Mouse (Mus musculus): ENCODE measurements around the gene Pkp4. TPM values are rescaled to one million over a fixed set of nuclear protein-coding genes. Genes with fewer than 3 reads are reported as not detected.
A peak's percentile ranks its signal among the peaks of the same experiment; 100 is the strongest.

Pkp4 gene
- polyA plus RNA-seq (2015; fragmentation: Nextera tagmentation; extraction: Ambion mirVana) = 32.4 and 37.6 TPM in 2 replicates

GRCm38 (mm10) chr2:59160605-59160963 lies at the start of gene Pkp4, which contains the start of gene Ccdc148:
Gene Pkp4 (plus strand): TSS chr2:59160850.
Gene Ccdc148 (minus strand): TSS chr2:59160683.
- no peaks in the 10 kb centered on the region for H3K36me3 ChIP-seq
- H3K4me3 ChIP-seq = peak within 1 kb of the TSS; percentile 96
- no peaks in the 10 kb centered on the region for H3K27me3 ChIP-seq (replicated peaks)
- peak; percentile 84; the same call in 1 of the 2 replicates for ATAC-seq (ENCODE audit: extremely low read depth, insufficient number of reproducible peaks, low FRiP score, low TSS enrichment)
- peaks cover 30% of the 10 kb centered on the region for H3K4me1 ChIP-seq
- H3K4me2 ChIP-seq = peak within 1 kb of the TSS; percentile 81
- under 1% methylated on average over 37 of the region's 37 CpGs for WGBS
- peak within 1 kb of the TSS; percentile 97 for H3K9ac ChIP-seq
- no peaks in the 10 kb centered on the region for H3K9me3 ChIP-seq
- H3K27ac ChIP-seq (replicated peaks) = peak within 1 kb of the TSS; percentile 97

GRCm38 (mm10) chr2:59129023-59129422 lies 31.6 kb upstream of the Pkp4 start:
- Histone ChIP-seq H3K9ac (no peak overlapping the region), H3K9me3 (no peaks in the 10 kb centered on the region), H3K4me1 (no peaks in the 10 kb centered on the region), H3K4me3 (no peak overlapping the region), H3K4me2 (no peak overlapping the region), H3K27me3 (replicated peaks) (no peaks in the 10 kb centered on the region), H3K27ac (replicated peaks) (no peak overlapping the region), H3K36me3 (no peaks in the 10 kb centered on the region)
- ATAC-seq (ENCODE audit: extremely low read depth, insufficient number of reproducible peaks, low FRiP score, low TSS enrichment) = no peak
- WGBS = 68% methylated on average over 7 of the region's 7 CpGs

GRCm38 (mm10) chr2:59129821-59130220 lies 30.8 kb upstream of the Pkp4 start:
- Histone ChIP-seq H3K4me1 (no peaks in the 10 kb centered on the region), H3K4me3 (no peak overlapping the region), H3K9ac (no peak overlapping the region), H3K27me3 (replicated peaks) (no peaks in the 10 kb centered on the region), H3K27ac (replicated peaks) (no peak overlapping the region), H3K9me3 (no peaks in the 10 kb centered on the region), H3K36me3 (no peaks in the 10 kb centered on the region), H3K4me2 (no peak overlapping the region)
- WGBS = 74% methylated on average over 8 of the region's 8 CpGs
- ATAC-seq (ENCODE audit: extremely low read depth, insufficient number of reproducible peaks, low FRiP score, low TSS enrichment) = no peak

GRCm38 (mm10) chr2:59131044-59131443 lies 29.6 kb upstream of the Pkp4 start:
- Histone ChIP-seq H3K9ac (no peak overlapping the region), H3K27me3 (replicated peaks) (no peaks in the 10 kb centered on the region), H3K4me1 (no peaks in the 10 kb centered on the region), H3K36me3 (no peaks in the 10 kb centered on the region), H3K27ac (replicated peaks) (no peak overlapping the region), H3K9me3 (no peaks in the 10 kb centered on the region), H3K4me2 (no peak overlapping the region), H3K4me3 (no peak overlapping the region)
- WGBS = 79% methylated on average over 8 of the region's 8 CpGs
- no peak for ATAC-seq (ENCODE audit: extremely low read depth, insufficient number of reproducible peaks, low FRiP score, low TSS enrichment)

- no peak overlapping the region for H3K27ac ChIP-seq (replicated peaks)
- H3K9ac ChIP-seq = no peak overlapping the region
- no peaks in the 10 kb centered on the region for H3K27me3 ChIP-seq (replicated peaks)
- H3K4me1 ChIP-seq = peaks cover 7% of the 10 kb centered on the region
- ATAC-seq (ENCODE audit: extremely low read depth, insufficient number of reproducible peaks, low FRiP score, low TSS enrichment) = no peak
- no peaks in the 10 kb centered on the region for H3K9me3 ChIP-seq
- no peaks in the 10 kb centered on the region for H3K36me3 ChIP-seq
- no peak overlapping the region for H3K4me2 ChIP-seq
- no peak overlapping the region for H3K4me3 ChIP-seq
These were observed 5.2 kb upstream of the Pkp4 start for GRCm38 (mm10) chr2:59155428-59155827.

GRCm38 (mm10) chr2:59158117-59158516 lies 2.5 kb upstream of the Pkp4 start:
- Histone ChIP-seq H3K4me1 (peaks cover 16% of the 10 kb centered on the region), H3K36me3 (no peaks in the 10 kb centered on the region), H3K9me3 (no peaks in the 10 kb centered on the region), H3K27ac (replicated peaks) (no peak overlapping the region), H3K4me2 (no peak overlapping the region), H3K4me3 (no peak overlapping the region), H3K9ac (no peak overlapping the region), H3K27me3 (replicated peaks) (no peaks in the 10 kb centered on the region)
- ATAC-seq (ENCODE audit: extremely low read depth, insufficient number of reproducible peaks, low FRiP score, low TSS enrichment) = no peak
- WGBS = 53% methylated on average over 2 of the region's 2 CpGs

- H3K27me3 ChIP-seq (replicated peaks) = no peaks in the 10 kb centered on the region
- H3K27ac ChIP-seq (replicated peaks) = peak overlapping the region; percentile 24; the same call in 1 of the 2 replicates
- no peaks in the 10 kb centered on the region for H3K36me3 ChIP-seq
- peak overlapping the region; percentile 81 for H3K4me2 ChIP-seq
- H3K4me3 ChIP-seq = peak overlapping the region; percentile 96
- peaks cover 30% of the 10 kb centered on the region for H3K4me1 ChIP-seq
- ATAC-seq (ENCODE audit: extremely low read depth, insufficient number of reproducible peaks, low FRiP score, low TSS enrichment) = 0 out of 2 replicates have a peak, but pooled peaks have one; percentile 27
- H3K9me3 ChIP-seq = no peaks in the 10 kb centered on the region
- H3K9ac ChIP-seq = peak overlapping the region; percentile 67
- WGBS = 1% methylated on average over 16 of the region's 16 CpGs
These were observed 567 bp upstream of the Pkp4 start for GRCm38 (mm10) chr2:59159961-59160604.

GRCm38 (mm10) chr2:59161021-59161440 lies 381 bp downstream of the Pkp4 start:
- H3K9ac ChIP-seq = peak overlapping the region; percentile 97
- WGBS = under 1% methylated on average over 51 of the region's 58 CpGs
- peak overlapping the region; percentile 81 for H3K4me2 ChIP-seq
- H3K36me3 ChIP-seq = no peaks in the 10 kb centered on the region
- H3K4me1 ChIP-seq = peaks cover 30% of the 10 kb centered on the region
- no peaks in the 10 kb centered on the region for H3K9me3 ChIP-seq
- no peaks in the 10 kb centered on the region for H3K27me3 ChIP-seq (replicated peaks)
- H3K27ac ChIP-seq (replicated peaks) = peak overlapping the region; percentile 97
- H3K4me3 ChIP-seq = peak overlapping the region; percentile 96
- 0 out of 2 replicates have a peak, but pooled peaks have one; percentile 11 for ATAC-seq (ENCODE audit: extremely low read depth, insufficient number of reproducible peaks, low FRiP score, low TSS enrichment)

- Histone ChIP-seq H3K27me3 (replicated peaks) (no peaks in the 10 kb centered on the region), H3K4me2 (peak overlapping the region; percentile 81), H3K9ac (peak overlapping the region; percentile 97), H3K4me3 (peak overlapping the region; percentile 96), H3K36me3 (no peaks in the 10 kb centered on the region), H3K27ac (replicated peaks) (peak overlapping the region; percentile 97), H3K9me3 (no peaks in the 10 kb centered on the region), H3K4me1 (peaks cover 33% of the 10 kb centered on the region)
- under 1% methylated on average over 73 of the region's 74 CpGs for WGBS
- ATAC-seq (ENCODE audit: extremely low read depth, insufficient number of reproducible peaks, low FRiP score, low TSS enrichment) = peak; percentile 52; the same call in 1 of the 2 replicates
These were observed 1.0 kb downstream of the Pkp4 start for GRCm38 (mm10) chr2:59161441-59162284.

GRCm38 (mm10) chr2:59162285-59162600 lies 1.6 kb downstream of the Pkp4 start:
- H3K9ac ChIP-seq = peak overlapping the region; percentile 97
- no peak for ATAC-seq (ENCODE audit: extremely low read depth, insufficient number of reproducible peaks, low FRiP score, low TSS enrichment)
- H3K4me3 ChIP-seq = peak overlapping the region; percentile 96
- peak overlapping the region; percentile 81 for H3K4me2 ChIP-seq
- H3K36me3 ChIP-seq = no peaks in the 10 kb centered on the region
- H3K27ac ChIP-seq (replicated peaks) = peak overlapping the region; percentile 97
- no peaks in the 10 kb centered on the region for H3K9me3 ChIP-seq
- 29% methylated on average over 8 of the region's 8 CpGs for WGBS
- H3K4me1 ChIP-seq = peaks cover 38% of the 10 kb centered on the region
- H3K27me3 ChIP-seq (replicated peaks) = no peaks in the 10 kb centered on the region

GRCm38 (mm10) chr2:59166976-59167375 lies 6.3 kb downstream of the Pkp4 start:
- Histone ChIP-seq H3K4me1 (peaks cover 72% of the 10 kb centered on the region), H3K9me3 (no peaks in the 10 kb centered on the region), H3K4me2 (no peak overlapping the region), H3K27ac (replicated peaks) (no peak overlapping the region), H3K4me3 (no peak overlapping the region), H3K36me3 (no peaks in the 10 kb centered on the region), H3K27me3 (replicated peaks) (no peaks in the 10 kb centered on the region), H3K9ac (no peak overlapping the region)
- no peak for ATAC-seq (ENCODE audit: extremely low read depth, insufficient number of reproducible peaks, low FRiP score, low TSS enrichment)
- 74% methylated on average over 4 of the region's 4 CpGs for WGBS
